Mouse (Mus musculus): Measurements from ENCODE around the gene Aar2.

Aar2 gene

GRCm38 (mm10) chr2:156568647-156569046, 21.3 kb downstream of the Aar2 start:
- no peak for DNase-seq (ENCODE audit: inconsistent ontology term)

- no peak for DNase-seq (ENCODE audit: inconsistent ontology term)
Observed at GRCm38 (mm10) chr2:156569261-156569660, 21.9 kb downstream of the Aar2 start.

GRCm38 (mm10) chr2:156571521-156571920, 24.1 kb downstream of the Aar2 start:
- DNase-seq (ENCODE audit: inconsistent ontology term), result no peak

- DNase-seq (ENCODE audit: inconsistent ontology term), result no peak
Observed at GRCm38 (mm10) chr2:156576850-156577587, 29.6 kb downstream of the Aar2 start.

GRCm38 (mm10) chr2:156580507-156580906, 33.1 kb downstream of the Aar2 start:
- no peak for DNase-seq (ENCODE audit: inconsistent ontology term)

DNA sequence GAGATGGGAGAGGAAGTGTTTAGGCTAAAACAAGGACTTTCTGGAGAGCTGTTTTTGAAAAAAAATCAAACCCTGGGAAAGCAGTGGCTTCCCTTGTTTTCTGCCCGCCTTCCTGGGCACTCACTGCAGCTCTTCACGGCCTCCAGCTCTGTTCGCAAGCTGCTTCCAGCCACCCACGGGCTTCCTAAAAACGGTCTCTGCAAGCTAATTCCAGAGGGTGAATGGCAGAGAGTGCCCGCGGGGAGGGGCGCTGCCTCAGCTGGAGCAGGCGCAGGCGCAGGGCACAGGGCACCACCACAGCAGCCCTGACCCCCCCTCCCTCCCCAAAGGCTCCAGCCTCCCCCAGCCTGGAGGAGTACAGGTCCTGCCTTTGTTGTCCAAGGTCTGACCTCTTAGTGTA, 33.9 kb downstream of the Aar2 start:
- peak; percentile 51 for DNase-seq (ENCODE audit: inconsistent ontology term)

DNA sequence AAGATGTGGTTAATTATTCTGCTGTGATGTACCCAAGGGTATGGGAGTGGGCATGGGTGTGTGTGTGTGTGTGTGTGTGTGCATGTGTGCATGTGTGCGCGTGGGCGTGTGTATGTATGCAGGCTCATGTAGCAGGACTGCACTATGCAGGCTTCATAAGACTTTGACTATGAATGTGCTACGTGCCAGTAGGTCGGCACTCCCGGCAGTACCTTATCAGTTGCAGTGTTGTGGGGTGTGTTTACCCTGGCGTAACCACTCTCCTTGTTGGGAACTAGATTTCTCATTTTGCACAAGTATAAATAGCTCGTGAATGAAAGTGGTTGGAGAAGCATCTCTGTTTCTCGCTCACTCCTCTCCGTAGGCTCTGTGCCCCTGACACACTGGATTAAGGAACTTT, 35.5 kb downstream of the Aar2 start:
- no peak for DNase-seq (ENCODE audit: inconsistent ontology term)

GRCm38 (mm10) chr2:156584154-156584796, 36.9 kb downstream of the Aar2 start:
- peak; percentile 47 for DNase-seq (ENCODE audit: inconsistent ontology term)

DNA sequence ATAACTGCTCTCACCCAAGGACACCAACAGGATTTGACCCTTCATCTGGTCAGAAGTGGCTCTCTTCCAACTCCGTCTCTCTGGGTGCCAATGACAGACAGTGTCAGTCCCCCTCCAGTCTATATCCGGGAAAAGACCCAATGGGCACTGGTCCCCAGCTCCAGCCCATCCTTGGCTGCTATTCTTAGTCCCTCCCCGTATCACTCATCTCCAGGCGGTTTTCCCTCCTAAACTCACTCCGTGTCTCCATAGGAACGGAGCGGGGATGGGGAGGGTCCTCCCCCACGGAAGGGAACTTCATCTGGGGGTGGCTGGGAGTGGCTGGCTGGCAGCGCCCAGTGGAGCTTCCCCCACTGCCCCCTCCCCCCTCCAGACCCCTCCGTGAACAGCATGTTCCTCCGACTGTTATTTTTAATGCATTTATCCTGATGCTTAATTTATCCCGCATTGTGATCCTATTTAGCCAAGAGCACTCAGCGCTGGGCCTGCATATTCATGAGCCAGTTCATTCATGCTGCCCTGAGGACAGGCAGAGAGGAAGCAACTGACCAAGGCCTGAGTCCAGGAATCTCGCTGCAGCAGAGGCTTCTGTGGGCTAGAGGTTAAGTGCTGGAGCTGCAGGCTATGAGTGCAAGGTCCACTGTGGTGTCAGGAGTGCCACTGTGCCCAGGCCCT, 37.5 kb downstream of the Aar2 start:
- peak; percentile 53 for DNase-seq (ENCODE audit: inconsistent ontology term)

DNA sequence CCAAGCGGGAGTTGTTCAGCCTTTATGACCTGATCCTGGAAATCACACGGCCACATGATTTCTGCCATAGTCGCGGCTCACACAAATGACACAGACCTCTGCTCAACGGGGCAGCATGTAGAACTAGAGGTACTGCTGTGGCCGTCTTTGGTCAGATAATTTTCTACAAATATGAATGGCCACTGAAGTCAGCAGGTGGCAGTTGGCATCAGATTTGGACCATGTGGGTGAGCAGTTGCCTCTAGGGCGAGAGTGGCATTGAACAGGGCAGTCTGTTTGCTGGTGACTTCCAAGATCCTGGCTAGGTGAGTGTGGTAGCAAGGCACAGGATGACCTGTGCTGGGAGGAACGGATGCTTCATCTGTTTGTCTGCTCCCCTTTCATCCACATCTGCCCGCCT, 42.1 kb downstream of the Aar2 start:
- DNase-seq (ENCODE audit: inconsistent ontology term), result no peak

DNA sequence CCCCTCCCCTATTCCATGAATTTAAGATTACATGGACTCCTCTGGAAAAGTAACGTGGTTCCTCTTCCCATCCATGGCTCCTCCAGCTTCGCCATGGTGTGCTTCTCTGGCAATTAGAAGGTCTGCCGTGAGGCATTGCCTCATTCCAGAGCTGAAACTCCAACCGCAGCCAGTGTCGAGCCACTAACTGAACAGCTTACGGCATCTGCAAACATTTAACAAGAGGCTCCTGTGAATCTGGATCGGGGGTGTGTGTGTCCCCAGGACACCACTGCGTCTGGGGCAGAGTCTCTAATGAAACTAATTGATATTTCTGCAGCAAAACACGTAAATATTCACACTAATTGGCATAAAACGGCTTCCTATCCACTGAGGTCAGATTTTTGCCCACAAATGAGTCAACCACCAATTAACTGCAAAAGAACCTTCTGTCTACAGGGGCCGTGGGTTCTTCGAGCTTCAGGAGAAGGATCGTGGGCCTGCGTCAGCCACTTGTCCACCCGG, 47.7 kb downstream of the Aar2 start:
- peak; percentile 92 for DNase-seq (ENCODE audit: inconsistent ontology term)

GRCm38 (mm10) chr2:156602581-156602980, 55.2 kb downstream of the Aar2 start:
- DNase-seq (ENCODE audit: inconsistent ontology term), result no peak

GRCm38 (mm10) chr2:156603671-156604070, 56.3 kb downstream of the Aar2 start:
- no peak for DNase-seq (ENCODE audit: inconsistent ontology term)

- DNase-seq (ENCODE audit: inconsistent ontology term), result no peak
Observed at GRCm38 (mm10) chr2:156605144-156605543, 57.8 kb downstream of the Aar2 start.

DNA sequence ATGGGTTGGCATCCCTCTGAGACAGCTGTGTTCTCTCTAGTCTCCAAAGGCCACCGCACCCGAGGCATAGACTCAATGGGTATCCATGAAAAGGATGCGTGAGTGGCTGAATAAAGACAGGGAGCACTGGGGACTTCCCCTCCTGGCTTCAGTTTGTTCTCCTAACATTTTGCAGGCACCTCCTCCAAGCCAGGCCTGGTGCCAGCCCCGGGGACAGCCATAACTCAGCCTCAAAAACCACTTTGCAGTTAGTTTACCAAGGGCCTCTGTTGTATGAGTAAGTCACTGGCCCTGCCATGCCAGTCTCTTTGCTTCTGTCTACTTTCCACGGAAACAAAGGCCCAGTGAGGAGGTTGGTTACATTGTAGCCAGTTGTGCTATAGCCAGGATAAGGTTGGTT, 58.6 kb downstream of the Aar2 start:
- peak; percentile 61 for DNase-seq (ENCODE audit: inconsistent ontology term)

DNA sequence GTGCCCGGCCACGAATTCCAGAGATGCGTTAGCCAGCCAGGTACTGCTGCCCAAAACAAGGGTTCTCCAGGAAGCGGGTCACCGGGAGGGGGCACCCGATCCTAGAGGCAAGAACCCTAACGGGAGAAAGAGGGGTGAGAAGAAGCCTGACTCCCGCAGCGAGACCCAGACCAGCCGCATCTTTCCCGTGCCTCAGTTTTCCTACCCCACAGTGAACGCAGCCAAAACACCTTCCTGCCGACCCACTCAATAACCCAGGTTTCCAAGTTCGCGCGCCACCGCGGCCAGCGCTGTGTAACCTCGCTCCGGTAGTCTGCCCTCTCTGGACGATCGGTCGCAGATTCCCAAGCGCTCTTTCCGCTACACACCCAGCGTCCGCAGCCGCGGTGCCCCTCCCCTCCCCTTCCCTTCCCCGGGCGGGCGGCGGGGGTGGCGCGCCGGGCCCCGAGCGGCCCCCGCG, 65.7 kb downstream of the Aar2 start:
- peak; percentile 87 for DNase-seq (ENCODE audit: inconsistent ontology term)

GRCm38 (mm10) chr2:156613541-156614257, 66.3 kb downstream of the Aar2 start, which contains the start of gene Dlgap4:
Gene Dlgap4 (plus strand): TSS chr2:156613705.
- DNase-seq (ENCODE audit: inconsistent ontology term), result peak; percentile 79

DNA sequence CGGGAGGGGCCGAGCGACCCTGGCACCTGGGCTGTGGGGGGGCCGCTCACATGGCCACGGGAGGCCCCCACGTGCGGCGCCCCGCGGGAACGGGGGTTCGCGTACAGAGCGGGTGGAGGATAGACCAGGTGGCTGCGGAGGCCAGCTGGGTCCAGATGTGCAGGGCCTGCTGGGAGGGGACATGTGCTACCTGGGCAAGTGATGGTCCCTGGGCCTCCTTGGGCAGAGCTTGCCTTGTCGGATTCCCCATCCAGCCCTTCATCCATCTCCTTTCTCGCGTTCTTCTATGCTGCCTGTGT, 66.8 kb downstream of the Aar2 start:
- no peak for DNase-seq (ENCODE audit: inconsistent ontology term)

DNA sequence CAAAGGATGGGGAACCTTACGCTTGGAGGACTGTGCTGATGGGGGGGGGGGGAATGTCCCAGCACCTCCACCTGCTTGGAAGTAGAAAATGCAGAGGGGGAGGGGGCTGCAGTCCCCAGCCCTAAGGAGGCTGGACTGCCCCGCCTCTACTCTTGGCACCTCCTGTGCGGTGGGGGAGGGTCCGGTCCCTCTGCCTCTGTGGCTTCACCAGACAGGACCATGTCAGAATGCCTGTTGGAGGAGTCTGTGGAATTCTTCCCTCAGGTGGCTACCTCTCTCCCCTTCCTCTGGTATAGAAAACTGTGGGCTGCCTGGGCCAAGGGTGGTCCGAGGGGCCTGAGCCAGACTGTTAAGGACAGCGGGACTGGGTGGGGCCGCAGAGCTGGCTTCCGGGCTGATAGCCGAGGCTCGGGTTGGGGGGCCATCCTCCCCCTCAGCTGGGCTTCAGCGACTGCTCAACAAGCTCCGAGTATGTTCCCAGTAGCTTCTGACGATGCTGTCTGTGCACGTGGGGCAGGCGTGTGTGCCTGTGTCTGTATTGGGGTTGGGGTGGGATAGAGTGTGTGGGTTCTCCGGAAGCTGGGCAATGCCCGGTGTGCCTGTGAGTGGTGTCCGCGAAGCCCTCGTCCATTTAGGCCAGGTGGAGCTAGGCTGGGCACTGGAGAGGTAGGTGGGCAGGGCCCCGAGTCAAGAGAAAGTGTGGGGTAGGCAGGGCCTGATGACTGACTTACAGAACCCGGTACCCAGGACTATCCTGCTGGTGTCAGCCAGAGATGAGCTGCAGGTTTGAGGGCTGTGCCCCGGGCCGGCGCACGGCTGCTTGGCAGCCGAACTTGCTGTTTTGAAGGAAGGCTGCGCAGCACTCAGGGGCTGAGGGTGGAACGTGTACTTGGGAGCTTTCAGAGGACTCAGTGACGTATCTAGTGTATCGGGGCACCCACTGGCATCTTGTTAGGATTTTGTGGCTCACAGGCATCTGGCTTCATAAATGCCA, 67.6 kb downstream of the Aar2 start:
- no peak for DNase-seq (ENCODE audit: inconsistent ontology term)

DNA sequence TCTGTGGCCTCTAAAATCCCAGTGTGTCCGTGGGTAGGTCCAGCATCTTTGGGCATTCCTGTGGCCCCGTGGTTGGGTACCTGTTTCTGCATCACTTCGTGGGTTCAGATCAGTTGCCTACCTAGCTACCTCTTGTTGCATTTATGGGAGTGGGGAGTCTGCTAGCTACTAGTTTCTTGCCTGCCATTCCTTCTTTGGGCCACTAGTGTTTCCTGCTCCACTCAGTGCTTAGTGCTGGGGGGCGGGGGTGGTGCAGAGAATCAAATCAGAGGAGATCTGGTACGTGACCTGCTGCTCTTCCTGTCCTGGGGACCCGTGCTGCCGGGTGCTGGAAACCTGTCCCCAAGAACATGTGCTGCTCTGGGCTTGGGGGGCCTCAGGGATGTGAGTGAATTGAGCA, 69.1 kb downstream of the Aar2 start:
- no peak for DNase-seq (ENCODE audit: inconsistent ontology term)

DNA sequence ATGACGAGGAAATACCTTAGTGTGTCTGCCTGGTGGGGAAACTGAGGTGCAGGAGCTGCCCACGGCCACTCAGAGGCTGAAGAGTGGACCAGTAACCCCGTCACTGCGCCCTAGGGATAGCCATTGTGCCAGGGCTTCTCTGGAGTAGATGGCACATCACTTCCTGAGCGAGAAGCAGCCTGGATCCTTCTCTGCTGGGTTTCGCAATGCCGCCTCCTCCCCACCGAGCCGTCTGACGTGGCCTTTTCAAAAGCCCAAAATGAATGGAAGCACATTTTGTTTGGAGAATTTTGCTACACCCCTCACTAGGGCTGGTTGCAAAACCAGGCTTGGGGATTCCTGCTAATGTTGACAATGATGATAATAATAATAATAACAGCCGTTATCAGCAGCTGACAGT, 70.2 kb downstream of the Aar2 start:
- DNase-seq (ENCODE audit: inconsistent ontology term), result peak; percentile 79

Data from Muller cell, postnatal 12 days (primary cell).